Mouse (Mus musculus) adrenal gland, adult 18-20 months (tissue): Measurements from ENCODE around the gene Cyp4b1. TPM values are rescaled to one million over a fixed set of nuclear protein-coding genes. Genes with fewer than 3 reads are reported as not detected.

Experiments used
- total RNA-seq, 2 experiments: library from RNA; stranded (reverse); gene quantifications; 1 replicate in 1 of 2; 2 replicates in 1 of 2; pipeline ENCODE4 v1.2.3; 2021

Cyp4b1 gene
- total RNA-seq, 2 experiments from 2014 or later, result 28.9 to 33.3 TPM

Other genes with a start within 250 kb of the Cyp4b1 start
- not detected for gene Cyp4a12b, start 236.1 kb downstream of the Cyp4b1 start, total RNA-seq
- not detected for gene Cyp4a30b, start 195.1 kb downstream of the Cyp4b1 start, total RNA-seq
- gene Cyp4a14, start 151.6 kb downstream of the Cyp4b1 start, total RNA-seq, result under 1 TPM in 1 of 2 experiments, not detected in 1; 0.46 TPM
- gene Cyp4a10, start 129.5 kb downstream of the Cyp4b1 start, total RNA-seq, result under 1 TPM in 1 of 2 experiments, not detected in 1; 0.53 TPM
- gene Cyp4a31, start 84.1 kb downstream of the Cyp4b1 start, total RNA-seq, result not detected
- not detected for gene Cyp4a32, start 46.8 kb downstream of the Cyp4b1 start, total RNA-seq
- gene Efcab14, start 90.0 kb upstream of the Cyp4b1 start, total RNA-seq, result 10 to 100 TPM; 77.2 to 91.0 TPM
- 1 to 10 TPM; 2.0 to 2.3 TPM for gene Tex38, start 133.3 kb upstream of the Cyp4b1 start, total RNA-seq
- 10 to 100 TPM; 45.2 to 51.9 TPM for gene Atpaf1, start 137.1 kb upstream of the Cyp4b1 start, total RNA-seq
- gene Mob3c, start 180.4 kb upstream of the Cyp4b1 start, total RNA-seq, result 10 to 100 TPM; 17.8 to 19.5 TPM
- 10 to 100 TPM; 30.2 to 37.4 TPM for gene Mknk1, start 191.5 kb upstream of the Cyp4b1 start, total RNA-seq
- not detected for gene Kncn, start 236.7 kb upstream of the Cyp4b1 start, total RNA-seq
- gene 6430628N08Rik, start 242.9 kb upstream of the Cyp4b1 start, total RNA-seq, result not detected